Mouse (Mus musculus): Measurements from ENCODE around the gene Kcna5.

Gene Kcna5

GRCm38 (mm10) chr6:126535911-126536270 is 679 bp upstream of the Kcna5 start:
- no peak for DNase-seq

GRCm38 (mm10) chr6:126534531-126535207 is 543 bp downstream of the Kcna5 start:
- DNase-seq, result no peak

GRCm38 (mm10) chr6:126531306-126531705 is 3.9 kb downstream of the Kcna5 start:
- no peak for DNase-seq

- DNase-seq, result no peak
These were observed 5.2 kb downstream of the Kcna5 start for GRCm38 (mm10) chr6:126530019-126530418.

- DNase-seq, result no peak
These were observed 20.5 kb downstream of the Kcna5 start for GRCm38 (mm10) chr6:126514720-126515119.

GRCm38 (mm10) chr6:126513714-126514248 is 21.4 kb downstream of the Kcna5 start:
- DNase-seq, result no peak

- no peak for DNase-seq
These were observed 22.1 kb downstream of the Kcna5 start for GRCm38 (mm10) chr6:126513154-126513553.

GRCm38 (mm10) chr6:126508671-126509070 is 26.5 kb downstream of the Kcna5 start:
- DNase-seq, result no peak

GRCm38 (mm10) chr6:126503920-126504319 is 31.3 kb downstream of the Kcna5 start:
- no peak for DNase-seq

- no peak for DNase-seq
These were observed 32.4 kb downstream of the Kcna5 start for GRCm38 (mm10) chr6:126502691-126503301.

- no peak for DNase-seq
These were observed 34.2 kb downstream of the Kcna5 start for GRCm38 (mm10) chr6:126500985-126501384.

DNA sequence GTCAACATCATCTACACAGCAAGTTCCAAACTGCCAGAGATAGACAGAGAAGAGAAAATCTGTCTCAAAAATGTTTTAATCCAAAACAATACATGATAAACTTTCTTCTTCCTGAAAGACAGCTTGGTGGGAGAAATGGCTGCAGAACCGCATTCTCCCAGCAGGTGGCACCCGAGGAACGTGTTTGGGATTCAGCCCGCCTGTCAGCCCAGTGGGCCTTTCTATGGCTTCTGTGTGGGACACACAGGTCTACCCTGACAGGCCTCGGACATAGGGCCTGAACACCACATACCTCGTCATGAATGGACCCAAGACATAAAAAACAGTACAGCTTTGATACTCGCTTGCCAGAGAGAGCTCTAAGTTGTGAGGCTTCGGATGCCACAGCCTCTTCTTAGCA is 35.1 kb downstream of the Kcna5 start:
- peak; percentile 81 for DNase-seq

DNA sequence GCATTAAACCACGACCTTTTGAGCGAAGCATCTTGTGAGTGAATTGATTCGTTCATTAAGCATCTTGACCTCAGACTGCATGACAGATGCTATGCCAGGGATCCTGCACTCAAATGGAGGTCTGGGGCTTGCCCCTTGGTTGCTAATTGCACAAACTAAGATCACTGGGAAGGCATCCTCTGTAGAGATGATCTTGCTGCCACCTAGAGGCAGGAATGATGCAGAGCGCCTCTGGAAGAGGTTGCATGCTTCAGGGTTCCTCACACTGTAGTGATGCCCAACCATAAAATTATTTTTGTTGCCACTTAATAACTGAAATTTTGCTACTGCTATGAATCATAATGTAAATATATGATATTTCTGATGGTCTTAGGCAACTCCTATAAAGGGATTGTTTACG is 37.3 kb downstream of the Kcna5 start:
- peak; percentile 69 for DNase-seq

DNA sequence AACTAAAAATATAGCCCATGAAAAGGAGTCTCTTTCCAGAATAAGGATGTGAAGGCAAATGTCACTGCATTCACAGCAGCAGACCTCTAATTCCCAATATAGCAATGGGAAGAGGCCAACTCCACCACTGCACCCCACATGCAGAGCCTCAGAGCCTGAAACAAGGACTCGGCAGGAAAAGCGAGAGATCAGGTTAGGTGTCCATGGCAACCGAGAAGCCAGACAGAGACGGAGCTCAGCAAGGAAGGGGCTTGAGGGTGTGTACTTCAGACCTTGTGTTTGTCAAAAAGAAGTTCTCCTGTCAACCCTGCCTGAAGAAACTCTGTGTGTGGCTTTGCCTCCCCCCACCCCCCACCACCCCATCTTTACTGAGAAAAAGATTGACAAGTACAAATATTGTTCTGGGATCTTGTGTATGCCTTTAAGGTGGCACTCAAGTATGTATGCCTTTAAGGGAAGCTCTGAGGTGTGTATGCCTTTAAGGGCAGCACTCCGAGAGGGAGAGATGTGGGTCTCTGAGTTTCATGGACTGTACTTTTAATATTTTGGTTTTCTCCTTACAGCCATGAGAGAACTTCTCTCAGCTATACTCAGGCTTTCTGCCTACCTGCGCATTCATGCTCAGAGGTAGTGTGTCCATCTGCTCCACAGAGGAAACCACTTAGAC is 37.9 kb downstream of the Kcna5 start:
- DNase-seq, result no peak

DNA sequence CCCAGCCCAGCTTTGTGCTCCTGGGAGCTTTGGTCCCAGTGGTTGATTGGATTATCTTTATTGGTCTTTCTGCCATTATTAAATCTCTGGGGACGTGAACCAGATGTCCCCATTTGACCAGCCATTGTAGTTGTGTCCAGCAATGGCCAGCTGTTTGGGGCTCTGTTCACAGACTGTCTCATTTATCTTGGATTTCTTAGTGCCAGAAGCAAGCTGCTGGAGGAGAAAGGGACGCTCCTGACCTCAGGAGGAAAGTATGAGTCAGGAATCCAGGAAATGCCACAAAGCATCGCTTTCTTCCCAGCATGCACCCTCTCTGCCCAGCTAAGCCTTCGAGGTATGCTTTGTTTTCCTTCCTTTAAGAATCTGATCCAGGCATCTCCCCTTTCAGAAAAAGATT is 48.1 kb downstream of the Kcna5 start:
- peak; percentile 38 for DNase-seq

GRCm38 (mm10) chr6:126484887-126485286 is 50.3 kb downstream of the Kcna5 start:
- DNase-seq, result no peak

DNA sequence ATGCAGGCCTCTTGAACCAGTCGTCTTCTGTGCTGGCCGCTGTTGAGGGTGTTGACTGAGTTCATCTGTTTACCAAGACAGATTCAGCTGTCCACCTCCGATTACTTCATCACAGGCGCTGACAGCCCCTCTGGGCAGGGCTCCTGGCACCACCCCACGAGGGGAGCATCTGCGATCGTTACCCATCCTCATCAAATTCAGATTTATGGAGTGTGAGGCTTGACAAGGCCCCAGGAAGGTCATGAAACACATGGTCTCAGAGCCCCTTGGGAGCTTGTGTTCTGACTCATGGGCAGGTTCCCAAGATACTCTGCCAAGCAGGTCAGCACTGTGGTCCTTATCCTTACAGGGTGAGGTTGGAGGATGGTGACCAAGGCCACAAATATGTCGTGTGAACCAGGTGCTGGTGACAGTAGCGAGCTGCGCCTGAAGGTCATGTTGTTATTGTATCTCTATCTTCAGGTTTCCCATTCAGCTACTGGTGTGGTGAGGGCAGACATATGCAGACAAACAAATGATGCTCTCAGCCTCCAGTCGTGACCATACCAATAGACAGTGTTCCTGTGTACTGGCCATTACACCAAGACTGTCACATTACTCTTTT is 51.8 kb downstream of the Kcna5 start:
- DNase-seq, result no peak

Data from kidney, postnatal 14 days (tissue).